Mouse (Mus musculus) mesoderm, embryonic 11.5 days (tissue): ENCODE results near the gene Cog7.
A peak's percentile ranks its signal among the peaks of the same experiment; 100 is the strongest.

Source experiments
- DNase-seq: peaks from one replicate; pipeline ENCODE4 v3.0.0-alpha.2; 2012; ENCODE audit warnings: low read depth, low spot score

The Cog7 gene

GRCm38 (mm10) chr7:121981307-121981871 lies at the start of gene Cog7:
TSS of gene Cog7 (minus strand) at chr7:121981711.
- peak; percentile 96 for DNase-seq

GRCm38 (mm10) chr7:122022131-122022530 lies 40.6 kb upstream of the Cog7 start:
- DNase-seq, result no peak

- peak; percentile 88 for DNase-seq
Measured at GRCm38 (mm10) chr7:122020667-122021354, 39.3 kb upstream of the Cog7 start, which contains the start of gene Gga2. TSS of gene Gga2 (minus strand) at chr7:122021222.

- DNase-seq, result peak; percentile 17
Measured at GRCm38 (mm10) chr7:122020273-122020666, 38.8 kb upstream of the Cog7 start.

GRCm38 (mm10) chr7:122018978-122019377 lies 37.5 kb upstream of the Cog7 start:
- no peak for DNase-seq

- DNase-seq, result no peak
Measured at GRCm38 (mm10) chr7:122018247-122018646, 36.7 kb upstream of the Cog7 start.

GRCm38 (mm10) chr7:122015734-122016133 lies 34.2 kb upstream of the Cog7 start:
- DNase-seq, result peak; percentile 76

- peak; percentile 74 for DNase-seq
Measured at GRCm38 (mm10) chr7:122015105-122015504, 33.6 kb upstream of the Cog7 start.

GRCm38 (mm10) chr7:122012949-122013348 lies 31.4 kb upstream of the Cog7 start:
- DNase-seq, result no peak

- DNase-seq, result no peak
Measured at GRCm38 (mm10) chr7:122012370-122012769, 30.9 kb upstream of the Cog7 start.

GRCm38 (mm10) chr7:122000396-122000795 lies 18.9 kb upstream of the Cog7 start:
- no peak for DNase-seq

GRCm38 (mm10) chr7:121995961-121996360 lies 14.4 kb upstream of the Cog7 start:
- no peak for DNase-seq

- DNase-seq, result peak; percentile 56
Measured at GRCm38 (mm10) chr7:121975031-121975430, 6.5 kb downstream of the Cog7 start.

GRCm38 (mm10) chr7:121971698-121972097 lies 9.8 kb downstream of the Cog7 start:
- no peak for DNase-seq

- DNase-seq, result no peak
Measured at GRCm38 (mm10) chr7:121970250-121970649, 11.3 kb downstream of the Cog7 start.

- no peak for DNase-seq
Measured at GRCm38 (mm10) chr7:121968816-121969215, 12.7 kb downstream of the Cog7 start.

GRCm38 (mm10) chr7:121968242-121968641 lies 13.3 kb downstream of the Cog7 start:
- no peak for DNase-seq

GRCm38 (mm10) chr7:121966169-121966568 lies 15.3 kb downstream of the Cog7 start:
- DNase-seq, result no peak

- DNase-seq, result peak; percentile 62
Measured at GRCm38 (mm10) chr7:121963883-121964398, 17.6 kb downstream of the Cog7 start.

GRCm38 (mm10) chr7:121962571-121962959 lies 18.9 kb downstream of the Cog7 start:
- no peak for DNase-seq

- no peak for DNase-seq
Measured at GRCm38 (mm10) chr7:121961913-121962570, 19.5 kb downstream of the Cog7 start.

- no peak for DNase-seq
Measured at GRCm38 (mm10) chr7:121955802-121956201, 25.7 kb downstream of the Cog7 start.
